Mouse (Mus musculus): ENCODE data around the gene Stk40.
A peak's percentile ranks its signal among the peaks of the same experiment; 100 is the strongest.

The Stk40 gene

GRCm38 (mm10) chr4:126097711-126098253, 6.0 kb upstream of the Stk40 start:
- no peak for DNase-seq (ENCODE audit: low spot score)

DNA sequence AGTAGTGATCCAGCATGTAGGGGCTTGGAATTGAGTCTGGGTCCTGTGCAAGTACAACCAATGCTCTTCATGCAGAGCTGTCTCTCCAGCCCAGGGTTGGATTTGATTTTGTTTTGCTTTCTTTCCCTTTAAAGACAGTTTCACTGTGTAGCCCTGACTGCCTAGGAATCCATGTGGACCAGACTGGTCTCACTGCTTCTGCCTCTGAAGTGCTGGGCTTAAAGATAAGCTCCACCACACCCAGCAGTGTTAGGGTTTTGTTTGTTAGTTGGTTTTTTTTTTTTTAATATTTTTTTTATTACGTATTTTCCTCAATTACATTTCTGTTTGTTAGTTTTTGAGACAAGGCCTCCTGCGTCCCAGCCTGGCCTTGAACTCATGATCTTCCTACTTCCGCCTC, 4.4 kb upstream of the Stk40 start:
- DNase-seq (ENCODE audit: low spot score), result no peak

- no peak for DNase-seq (ENCODE audit: low spot score)
Measured at GRCm38 (mm10) chr4:126100764-126101163, 3.0 kb upstream of the Stk40 start.

DNA sequence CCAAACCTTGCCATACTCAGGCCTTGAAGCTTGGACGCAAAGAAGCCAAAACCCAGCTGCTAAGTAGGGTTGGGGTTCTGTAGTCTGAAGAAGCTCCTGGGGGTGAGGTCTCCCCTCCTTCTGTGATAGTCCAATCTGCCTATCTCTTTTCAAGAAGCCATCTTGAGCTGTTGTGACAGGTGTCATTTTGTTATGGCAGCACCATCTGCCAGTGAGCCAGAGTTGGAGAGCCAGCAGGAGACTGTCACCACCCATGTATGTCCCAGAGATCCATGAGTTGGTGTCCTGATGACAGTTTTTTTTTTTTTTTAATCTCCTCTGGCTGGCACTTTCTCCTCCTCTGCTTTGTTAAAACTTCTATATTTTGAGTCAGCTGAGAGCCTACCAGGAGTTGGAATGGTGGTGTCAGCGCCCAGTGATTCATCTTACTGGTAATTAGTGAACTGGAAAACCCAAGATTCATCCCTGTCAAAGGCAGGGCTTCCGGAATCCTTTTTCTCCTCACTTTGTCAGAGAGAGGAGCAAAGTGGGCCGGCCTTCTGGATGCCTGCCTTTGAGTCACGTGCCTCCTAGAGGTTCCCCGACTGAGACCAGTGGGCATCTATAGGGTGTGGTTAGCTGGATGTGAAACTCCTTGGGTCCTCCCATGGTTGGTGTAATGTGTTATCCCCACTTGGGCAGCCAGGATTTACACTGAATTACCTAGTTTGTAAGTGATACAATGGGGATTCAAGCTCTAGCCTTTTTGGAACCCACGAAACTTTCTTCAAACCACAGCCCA, 1.5 kb upstream of the Stk40 start:
- peak; percentile 86 for DNase-seq (ENCODE audit: low spot score)

- peak; percentile 95 for DNase-seq (ENCODE audit: low spot score)
Measured at GRCm38 (mm10) chr4:126103057-126103581, 638 bp upstream of the Stk40 start.

- DNase-seq (ENCODE audit: low spot score), result peak; percentile 27
Measured at GRCm38 (mm10) chr4:126104261-126105075, 711 bp downstream of the Stk40 start.

GRCm38 (mm10) chr4:126105131-126105783, 1.5 kb downstream of the Stk40 start:
- no peak for DNase-seq (ENCODE audit: low spot score)

DNA sequence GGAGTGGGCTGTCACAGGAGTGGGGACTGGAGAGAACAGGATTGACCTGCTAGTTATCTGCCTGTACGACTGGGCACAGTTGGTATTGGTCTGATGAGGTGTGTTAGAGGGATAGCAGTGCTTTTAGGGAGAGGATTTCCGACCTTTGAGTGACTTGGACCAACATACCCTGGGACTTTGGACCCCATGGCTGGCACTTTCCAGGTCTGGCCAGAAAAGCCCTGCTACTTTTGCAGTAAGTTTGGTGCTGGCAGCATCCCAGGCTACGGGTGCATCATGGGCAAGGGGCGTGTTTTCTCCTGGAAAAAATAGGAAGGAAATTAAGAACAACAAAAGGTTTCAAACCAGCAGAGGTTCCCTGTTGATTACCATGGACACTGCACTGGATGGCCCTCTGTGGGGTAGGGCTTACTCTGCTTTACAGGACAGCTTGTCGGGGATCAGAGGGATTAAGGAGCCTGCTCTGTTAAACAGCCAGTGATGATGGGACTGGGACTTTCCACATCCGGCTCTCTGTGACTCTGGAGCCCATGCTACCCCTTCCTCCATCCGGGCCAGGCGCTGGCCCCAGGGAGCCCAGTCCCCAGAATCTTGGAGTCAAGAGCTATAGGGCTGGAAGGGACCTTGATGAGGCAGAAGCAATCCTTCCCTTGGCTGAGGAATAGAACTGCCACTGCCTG, 4.4 kb downstream of the Stk40 start:
- DNase-seq (ENCODE audit: low spot score), result no peak

DNA sequence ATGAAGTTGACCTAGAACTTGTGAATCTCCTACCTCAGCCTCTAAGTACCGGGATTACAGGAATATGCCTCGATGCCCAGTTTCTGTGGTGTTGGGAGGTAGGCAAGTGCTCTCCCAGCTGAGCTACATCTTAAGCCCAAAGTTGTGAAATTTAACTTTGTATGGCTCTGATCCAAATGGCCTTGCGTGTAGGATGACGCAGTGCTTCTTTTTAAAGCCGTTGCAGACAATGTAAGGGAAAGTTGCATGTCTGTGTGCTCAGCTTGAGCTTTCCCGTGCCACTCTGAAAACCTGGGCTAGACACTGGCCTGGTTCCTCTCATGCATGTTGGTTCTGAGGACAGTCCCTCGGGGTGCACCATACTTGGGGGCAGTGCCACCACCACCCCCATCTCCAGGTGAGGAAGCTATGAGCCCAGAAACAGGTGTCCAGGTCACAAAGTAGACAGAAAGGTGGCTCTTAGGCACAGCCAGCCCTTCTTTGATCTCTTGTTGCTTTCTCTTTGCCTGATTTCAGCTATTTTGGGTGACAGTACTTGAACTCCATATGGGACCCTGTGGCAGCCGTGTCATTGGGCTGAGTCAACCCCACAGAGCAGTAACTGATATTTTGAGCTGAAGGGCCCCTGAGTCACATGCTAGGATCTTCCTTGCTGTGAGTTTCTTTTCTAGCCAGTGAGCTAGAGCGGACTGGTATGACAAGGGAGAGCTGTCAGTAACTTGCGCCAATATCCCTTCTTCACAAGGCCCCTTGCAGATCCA, 6.0 kb downstream of the Stk40 start:
- DNase-seq (ENCODE audit: low spot score), result no peak

- DNase-seq (ENCODE audit: low spot score), result peak; percentile 72
Measured at GRCm38 (mm10) chr4:126110374-126111152, 6.8 kb downstream of the Stk40 start.

- no peak for DNase-seq (ENCODE audit: low spot score)
Measured at GRCm38 (mm10) chr4:126111153-126111549, 7.4 kb downstream of the Stk40 start.

DNA sequence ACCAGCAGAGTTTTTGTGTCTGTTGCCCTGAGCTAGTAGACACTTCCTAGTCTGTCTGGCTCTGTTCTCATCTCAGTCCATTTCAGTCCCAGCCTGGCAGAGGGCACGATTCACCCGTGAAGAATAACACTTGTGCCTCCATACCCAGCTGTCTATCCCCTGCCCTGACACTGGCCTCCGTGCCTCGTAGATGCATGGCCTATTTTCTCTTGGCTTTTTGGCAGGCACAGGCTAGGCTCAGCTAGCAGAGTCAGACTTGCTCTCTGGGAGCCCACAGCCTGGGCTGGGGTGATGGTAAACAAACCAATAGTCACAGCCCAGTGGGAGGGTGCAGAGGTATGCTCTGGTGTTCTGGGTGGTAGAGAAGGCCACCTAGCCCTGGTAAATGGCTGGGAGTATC, 9.5 kb downstream of the Stk40 start:
- DNase-seq (ENCODE audit: low spot score), result no peak

DNA sequence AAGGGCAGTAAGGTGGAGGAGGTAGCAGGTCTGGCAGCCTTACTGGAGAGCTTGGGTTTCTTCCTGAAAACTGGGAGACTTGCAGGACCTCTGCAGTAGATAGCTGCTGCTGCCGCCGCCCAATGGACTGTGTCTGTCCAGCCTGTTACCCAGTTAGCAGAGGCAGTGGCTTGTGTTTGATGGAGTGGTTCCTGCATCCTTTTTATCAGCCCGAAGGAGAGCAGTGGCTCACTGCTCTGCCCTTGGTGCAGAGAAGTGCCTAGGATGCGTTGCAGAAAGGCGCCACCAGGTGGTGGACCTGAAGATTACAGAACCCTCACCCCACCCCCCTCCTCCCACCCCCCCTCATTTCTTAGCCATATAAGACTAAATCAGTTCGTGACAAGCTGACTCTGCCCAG, 10.2 kb downstream of the Stk40 start:
- DNase-seq (ENCODE audit: low spot score), result peak; percentile 53

GRCm38 (mm10) chr4:126115411-126115810, 11.7 kb downstream of the Stk40 start:
- DNase-seq (ENCODE audit: low spot score), result no peak

- no peak for DNase-seq (ENCODE audit: low spot score)
Measured at GRCm38 (mm10) chr4:126115871-126116521, 12.2 kb downstream of the Stk40 start.

DNA sequence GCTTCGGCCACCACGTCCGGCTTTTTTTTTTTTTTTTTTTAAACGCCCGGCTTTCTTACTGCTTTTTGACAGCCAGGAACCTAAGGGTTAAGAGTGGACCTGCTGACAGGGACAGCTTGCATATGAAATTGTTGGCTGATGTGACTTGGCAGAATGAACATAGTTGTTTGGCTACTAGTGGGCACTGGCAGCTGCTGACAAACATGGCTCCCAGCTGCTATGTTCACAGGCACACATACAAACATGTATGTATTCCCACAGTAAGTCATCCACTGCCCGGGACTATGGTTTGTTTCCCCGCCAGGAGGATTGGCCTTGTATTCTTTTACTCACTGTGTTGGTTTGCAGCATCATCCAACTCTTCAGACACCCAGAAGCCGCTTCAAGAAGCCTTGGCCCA, 13.4 kb downstream of the Stk40 start:
- DNase-seq (ENCODE audit: low spot score), result no peak

GRCm38 (mm10) chr4:126118651-126119050, 14.9 kb downstream of the Stk40 start:
- no peak for DNase-seq (ENCODE audit: low spot score)

GRCm38 (mm10) chr4:126119051-126119450, 15.3 kb downstream of the Stk40 start:
- no peak for DNase-seq (ENCODE audit: low spot score)

GRCm38 (mm10) chr4:126120052-126120451, 16.3 kb downstream of the Stk40 start:
- DNase-seq (ENCODE audit: low spot score), result no peak

DNA sequence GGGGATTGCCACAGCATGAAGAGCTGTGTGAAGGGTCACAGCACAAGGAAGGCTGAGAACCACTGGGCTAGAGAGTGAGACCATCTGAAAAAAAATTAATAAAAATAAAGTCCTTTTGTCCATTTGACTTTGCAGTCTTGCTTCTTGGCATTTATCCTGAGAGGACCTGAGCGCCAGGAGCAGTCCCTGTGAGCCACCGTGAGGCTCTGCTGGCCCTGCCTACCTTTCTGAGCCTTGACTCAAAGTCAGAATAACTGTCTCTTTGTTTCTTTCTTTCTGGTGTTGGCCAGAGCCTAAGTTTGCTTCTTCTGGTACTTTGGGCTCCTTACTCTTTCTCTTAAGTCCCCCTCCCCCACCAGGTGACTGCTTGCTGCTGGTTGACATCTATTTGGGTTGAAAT, 16.7 kb downstream of the Stk40 start:
- no peak for DNase-seq (ENCODE audit: low spot score)
